Mouse (Mus musculus) MEL (cell line): ENCODE data around the gene Helz2. TPM values are rescaled to one million over a fixed set of nuclear protein-coding genes. Genes with fewer than 3 reads are reported as not detected.

Source experiments
- DNase-seq: peaks from one replicate; pipeline ENCODE4 v3.0.0; 2011; ENCODE audit warnings: low read depth, low spot score
- H3K27ac ChIP-seq: 2 replicates; pipeline ENCODE4 v1.5.1; 2012; ENCODE audit warnings: low read depth, mild to moderate bottlenecking, control low read depth, low read length, moderate library complexity; ENCODE audit not compliant: control insufficient read depth
- H3K27me3 ChIP-seq, 2 experiments: fragments of 150-350 bp in 1 of 2; sonication (generic) in 1 of 2; 2 replicates each; pipeline ENCODE4 v1.6.1; 2012; ENCODE audit warnings: low read length in 2 of 2, mild to moderate bottlenecking in 2 of 2, improper control_type of control experiment in 1 of 2, moderate library complexity in 1 of 2; ENCODE audit not compliant: insufficient read depth in 2 of 2, control insufficient read depth in 1 of 2
- H3K36me3 ChIP-seq, 2 experiments: 2 replicates each; pipeline ENCODE4 v1.6.1; 2012 to 2014; ENCODE audit warnings: low read length in 2 of 2, improper control_type of control experiment in 1 of 2, inconsistent platforms in 1 of 2, mild to moderate bottlenecking in 1 of 2; ENCODE audit not compliant: insufficient read depth in 2 of 2, control insufficient read depth in 1 of 2
- H3K4me1 ChIP-seq, 2 experiments: fragments of 150-350 bp in 1 of 2; sonication (generic) in 1 of 2; 2 replicates each; pipeline ENCODE4 v1.6.1; 2012; ENCODE audit warnings: low read length in 2 of 2, improper control_type of control experiment in 1 of 2, mild to moderate bottlenecking in 1 of 2; ENCODE audit not compliant: insufficient read depth in 2 of 2, control insufficient read depth in 1 of 2
- H3K4me3 ChIP-seq, 2 experiments: fragments of 150-350 bp in 1 of 2; sonication (generic) in 1 of 2; 2 replicates each; pipeline ENCODE4 v1.5.1; 2012; ENCODE audit warnings: low read depth in 2 of 2, low read length in 2 of 2, mild to moderate bottlenecking in 2 of 2, moderate library complexity in 2 of 2, control low read depth in 1 of 2, improper control_type of control experiment in 1 of 2; ENCODE audit not compliant: control insufficient read depth in 1 of 2, insufficient read depth in 1 of 2
- H3K79me2 ChIP-seq: 2 replicates; pipeline ENCODE4 v1.6.1; 2012; ENCODE audit warnings: mild to moderate bottlenecking, low read length, moderate library complexity; ENCODE audit not compliant: control insufficient read depth, poor library complexity, insufficient read depth
- H3K9ac ChIP-seq: 2 replicates; pipeline ENCODE4 v1.6.1; 2012; ENCODE audit warnings: low read depth, mild to moderate bottlenecking, control low read depth, low read length, moderate library complexity; ENCODE audit not compliant: control insufficient read depth, poor library complexity, severe bottlenecking
- H3K9me3 ChIP-seq: fragments of 150-350 bp; sonication (generic); replicated peaks from 2 replicates; pipeline ENCODE4 v1.6.1; 2012; ENCODE audit warnings: mild to moderate bottlenecking, low read length, improper control_type of control experiment, moderate library complexity; ENCODE audit not compliant: insufficient read depth
- CHD2 ChIP-seq: IDR thresholded peaks from 2 replicates; pipeline ENCODE4 v1.6.1; 2011; ENCODE audit warnings: low read length, improper control_type of control experiment
- E2F4 ChIP-seq: IDR thresholded peaks from 2 replicates; pipeline ENCODE4 v1.6.1; 2011; ENCODE audit warnings: low read depth, low read length, improper control_type of control experiment, borderline replicate concordance
- ELF1 ChIP-seq: IDR thresholded peaks from 2 replicates; pipeline ENCODE4 v1.6.1; 2014; ENCODE audit warnings: low read depth, mild to moderate bottlenecking, inconsistent platforms, low read length, improper control_type of control experiment, moderate library complexity
- EP300 ChIP-seq, 2 experiments: IDR thresholded peaks; 2 replicates each; pipeline ENCODE4 v1.6.1; 2011; ENCODE audit warnings: improper control_type of control experiment in 2 of 2, low read length in 2 of 2, low read depth in 1 of 2, mild to moderate bottlenecking in 1 of 2
- GABPA ChIP-seq: IDR thresholded peaks from 2 replicates; pipeline ENCODE4 v1.6.1; 2012; ENCODE audit warnings: low read depth, mild to moderate bottlenecking, inconsistent platforms, low read length, improper control_type of control experiment, moderate library complexity
- GATA1 ChIP-seq: IDR thresholded peaks from 2 replicates; pipeline ENCODE4 v1.6.1; 2011; ENCODE audit warnings: low read depth, low read length, improper control_type of control experiment
- JUND ChIP-seq: IDR thresholded peaks from 2 replicates; pipeline ENCODE4 v1.6.1; 2011; ENCODE audit warnings: low read depth, mild to moderate bottlenecking, improper control_type of control experiment, low read length
- MAFK ChIP-seq: IDR thresholded peaks from 2 replicates; pipeline ENCODE4 v1.6.1; 2011; ENCODE audit warnings: low read depth, mild to moderate bottlenecking, low read length, improper control_type of control experiment, borderline replicate concordance
- NRF1 ChIP-seq: IDR thresholded peaks from 2 replicates; pipeline ENCODE4 v1.6.1; 2014; ENCODE audit warnings: low read depth, mild to moderate bottlenecking, inconsistent platforms, low read length, improper control_type of control experiment, moderate library complexity; ENCODE audit not compliant: poor library complexity, insufficient read depth, severe bottlenecking
- POLR2AphosphoS2 ChIP-seq: IDR thresholded peaks from 2 replicates; pipeline ENCODE4 v1.6.1; 2011; ENCODE audit warnings: low read length, improper control_type of control experiment
- SIN3A ChIP-seq: IDR thresholded peaks from 2 replicates; pipeline ENCODE4 v1.6.1; 2012; ENCODE audit warnings: low read length, improper control_type of control experiment, inconsistent platforms
- TCF12 ChIP-seq: IDR thresholded peaks from 2 replicates; pipeline ENCODE4 v1.6.1; 2014; ENCODE audit warnings: low read depth, mild to moderate bottlenecking, inconsistent platforms, low read length, improper control_type of control experiment, moderate library complexity
- USF2 ChIP-seq, 2 experiments: IDR thresholded peaks; 2 replicates each; pipeline ENCODE4 v1.6.1; 2011 to 2012; ENCODE audit warnings: improper control_type of control experiment in 2 of 2, low read length in 2 of 2, borderline replicate concordance in 1 of 2, inconsistent platforms in 1 of 2, low read depth in 1 of 2, mild to moderate bottlenecking in 1 of 2; ENCODE audit not compliant: insufficient read depth in 1 of 2
- ZC3H11A ChIP-seq: IDR thresholded peaks from 2 replicates; pipeline ENCODE4 v1.6.1; 2012; ENCODE audit warnings: low read depth, mild to moderate bottlenecking, inconsistent platforms, low read length, improper control_type of control experiment
- ZMIZ1 ChIP-seq: IDR thresholded peaks from 2 replicates; pipeline ENCODE4 v1.6.1; 2012; ENCODE audit warnings: low read depth, mild to moderate bottlenecking, inconsistent platforms, low read length, improper control_type of control experiment, moderate library complexity
- ZNF384 ChIP-seq: IDR thresholded peaks from 2 replicates; pipeline ENCODE4 v1.6.1; 2012; ENCODE audit warnings: low read depth, mild to moderate bottlenecking, inconsistent platforms, low read length, improper control_type of control experiment
- polyA plus RNA-seq, 2 experiments: library from polyadenylated mRNA; stranded (reverse) in 1 of 2; unstranded in 1 of 2; fragments of >175 nt in 1 of 2; fragments of >200 nt in 1 of 2; gene quantifications; 2 replicates each; pipeline versions ENCODE4 v1.2.1 to v1.2.4; 2012; ENCODE audit warnings: low replicate concordance in 2 of 2, low read depth in 1 of 2; ENCODE audit not compliant: insufficient read length in 2 of 2, insufficient read depth in 1 of 2, missing spikeins in 1 of 2
- total RNA-seq: library from RNA; depleted of rRNA; stranded (reverse); fragments of 300-350 nt; gene quantifications from 2 replicates; pipeline ENCODE4 v1.2.3, GENCODE M21; 2012

The Helz2 gene
- total and polyA plus RNA-seq, 3 experiments = 6.2 to 12.0 TPM; not detected in 1

DNA sequence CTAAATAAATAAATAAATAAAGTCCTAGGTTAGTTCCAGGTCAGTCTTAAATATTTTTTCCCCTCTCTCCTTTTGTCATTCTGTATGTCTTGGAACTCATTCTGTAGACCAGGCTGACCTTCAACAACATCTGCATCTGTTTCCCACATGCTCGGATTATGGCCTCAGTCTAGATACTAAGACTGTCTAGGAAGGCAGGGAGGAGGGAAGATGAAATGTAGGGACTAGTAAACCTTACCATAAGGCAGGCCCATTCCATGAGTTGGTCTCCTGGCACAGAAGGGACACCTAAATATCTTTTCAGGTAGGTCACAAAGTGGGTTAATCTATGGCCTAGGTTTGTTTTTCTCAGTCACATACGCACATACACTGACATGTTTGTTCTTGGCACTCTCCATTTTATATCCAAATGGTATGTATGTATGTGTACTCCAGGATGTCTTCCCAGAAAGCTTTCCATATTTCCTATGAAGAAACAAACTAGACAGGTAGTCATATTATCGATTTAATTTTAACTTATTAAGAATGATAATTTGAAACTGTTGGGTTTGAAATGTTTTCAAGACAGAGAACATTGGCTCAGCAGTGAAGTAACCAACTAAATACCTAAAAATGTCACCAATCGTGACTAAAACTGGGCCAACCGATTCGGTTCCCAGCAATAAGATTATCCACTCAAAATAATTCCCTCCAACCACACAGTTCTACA is 45.0 kb upstream of the Helz2 start (continued):
- TF ChIP-seq TCF12 (no peak), ZC3H11A (no peak), GATA1 (no peak), MAFK (no peak), SIN3A (no peak), USF2 (IDR thresholded peaks at IDR 0.05; ENCODE audit: borderline replicate concordance in 1 of 2, insufficient read depth in 1 of 2, low read depth in 1 of 2, low read length in 2 of 2) (no peak), JUND (no peak), E2F4 (0 out of 2 replicates have a peak, but pooled peaks have one; percentile 50)

GRCm38 (mm10) chr2:181279968-181280367 is 38.1 kb upstream of the Helz2 start:
- Histone ChIP-seq H3K9ac (no peak overlapping the region), H3K9me3 (no peaks in the 10 kb centered on the region), H3K79me2 (peaks cover 2% of the 10 kb centered on the region; the same call in 1 of the 2 replicates), H3K27ac (no peak overlapping the region), H3K27me3 (no peaks in the 10 kb centered on the region), H3K4me1 (peaks cover 4 to 12% of the 10 kb centered on the region in 2 experiments; a peak in 3 of 4 replicates), H3K36me3 (peaks cover 5 to 21% of the 10 kb centered on the region in 2 experiments), H3K4me3 (no peak overlapping the region)
- no peak for DNase-seq
- TF ChIP-seq GATA1 (no peak), ZNF384 (no peak), EP300 (IDR thresholded peaks at IDR 0.05; ENCODE audit: low read depth in 1 of 2, low read length in 2 of 2) (no peak)

GRCm38 (mm10) chr2:181277866-181278265 is 36.0 kb upstream of the Helz2 start:
- peaks cover 2% of the 10 kb centered on the region; the same call in 1 of the 2 replicates for H3K79me2 ChIP-seq
- H3K4me1 ChIP-seq = peaks cover 4 to 8% of the 10 kb centered on the region in 2 experiments; a peak in 3 of 4 replicates
- H3K27me3 ChIP-seq = no peaks in the 10 kb centered on the region
- H3K36me3 ChIP-seq = peaks cover 7 to 15% of the 10 kb centered on the region in 2 experiments
- no peak overlapping the region for H3K27ac ChIP-seq
- H3K9me3 ChIP-seq = no peaks in the 10 kb centered on the region
- no peak overlapping the region for H3K9ac ChIP-seq
- no peak for DNase-seq
- TF ChIP-seq POLR2AphosphoS2 (no peak), GABPA (no peak), CHD2 (no peak), SIN3A (no peak), USF2 (IDR thresholded peaks at IDR 0.05; ENCODE audit: borderline replicate concordance in 1 of 2, insufficient read depth in 1 of 2, low read depth in 1 of 2, low read length in 2 of 2) (no peak), ELF1 (no peak), NRF1 (no peak), ZMIZ1 (no peak), MAFK (no peak)
- no peak overlapping the region for H3K4me3 ChIP-seq
